Mouse (Mus musculus) c-Kit-positive CD71-positive TER-119-positive erythroid progenitor cells, embryonic 14.5 days (primary cell): ENCODE measurements around the gene Olfr957.

Source experiments
- DNase-seq: peaks from one replicate; pipeline ENCODE4 v3.0.0-alpha.2; 2013; ENCODE audit warnings: low spot score

Olfr957 gene

DNA sequence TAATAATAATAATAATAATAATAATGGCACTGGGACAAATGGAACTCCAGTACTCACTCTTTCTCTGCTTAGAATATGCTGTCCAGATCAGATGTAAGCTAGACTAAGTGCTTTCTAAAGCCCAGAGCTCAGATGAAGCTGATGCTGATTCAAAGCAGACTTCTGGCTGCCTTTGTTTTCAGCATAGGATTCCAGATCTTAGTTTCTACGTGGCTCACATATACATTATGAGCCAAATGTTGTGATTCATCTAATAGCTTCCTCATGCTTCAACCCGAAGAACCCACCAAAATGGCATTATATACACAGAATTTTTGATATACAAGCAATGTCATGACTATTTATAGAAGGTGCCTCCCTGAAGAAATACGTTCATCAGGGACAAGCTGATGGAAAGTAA, at the start of gene Olfr957:
TSS of gene Olfr957 (minus strand) at position 279 of the 400 bp plus-strand sequence.
- DNase-seq: no peak

DNA sequence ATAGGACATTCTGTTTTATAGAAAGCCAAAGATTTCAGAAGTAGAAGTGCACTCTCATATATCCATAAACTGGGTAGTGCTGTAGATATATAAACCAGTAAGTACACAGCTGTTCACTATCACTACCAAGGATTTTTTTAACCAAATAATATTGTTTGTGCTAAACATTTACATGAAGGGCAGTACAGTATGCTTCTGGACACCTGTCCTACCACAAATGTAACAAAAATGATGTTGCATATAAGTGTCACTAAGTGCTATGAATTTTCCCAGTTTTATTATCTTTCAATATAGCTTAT, 42.7 kb upstream of the Olfr957 start:
- no peak for DNase-seq

DNA sequence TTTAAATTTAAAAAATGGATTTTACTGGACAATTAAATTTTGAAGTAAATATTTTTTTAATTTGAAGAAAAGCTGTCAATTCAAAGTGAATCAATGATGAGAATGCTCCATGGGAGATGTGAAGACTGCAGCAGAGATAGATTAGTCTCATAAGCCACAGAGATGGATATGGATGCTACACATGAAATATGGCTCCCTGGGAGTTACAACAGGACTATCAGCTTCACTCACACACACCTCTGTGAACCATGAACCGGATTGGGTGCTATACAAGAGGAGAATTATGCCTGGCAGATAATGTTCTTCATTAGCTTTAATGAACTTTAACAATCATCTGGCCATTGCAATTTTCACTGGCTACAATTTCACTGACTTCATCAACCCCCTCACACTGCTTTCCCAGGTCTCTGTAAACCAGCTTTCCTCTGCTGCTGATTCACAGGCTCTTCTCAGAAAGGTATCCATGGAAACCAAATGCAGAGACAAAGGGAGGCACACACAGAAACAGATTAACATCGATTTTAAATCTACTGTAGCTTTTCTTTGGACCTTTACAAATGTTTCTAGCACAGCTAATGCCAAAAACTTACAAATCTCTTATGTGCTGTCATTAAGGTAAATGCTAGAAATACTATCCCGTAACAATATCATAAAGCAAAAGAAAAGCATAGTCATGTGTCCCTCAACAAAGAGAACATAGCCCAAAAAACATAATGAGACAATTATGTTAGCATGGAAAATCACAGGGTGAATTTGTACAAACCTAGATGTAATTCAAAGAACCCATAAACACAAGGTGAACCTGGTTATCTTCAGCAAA, 42.1 kb upstream of the Olfr957 start:
- DNase-seq: no peak

DNA sequence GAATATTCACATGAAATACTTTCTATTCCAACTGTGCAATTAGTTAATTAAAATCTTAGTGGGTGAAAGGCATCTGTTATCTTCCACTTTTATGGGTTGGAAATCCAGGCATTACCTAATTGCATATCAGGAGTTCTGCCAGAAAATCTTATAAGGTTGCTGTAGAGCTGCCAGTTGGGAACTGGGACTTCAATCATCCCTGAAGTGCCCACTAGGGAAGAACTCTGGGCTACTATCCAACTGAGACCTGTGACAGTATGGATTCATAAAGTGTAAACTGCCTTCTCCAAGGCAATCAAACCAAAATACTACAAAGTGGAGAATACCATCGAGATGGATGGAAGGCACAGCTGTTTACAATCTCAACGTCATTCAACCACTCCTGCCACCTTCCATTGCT, 38.3 kb upstream of the Olfr957 start, which contains the start of gene Olfr958:
TSS of gene Olfr958 (minus strand) at position 109 of the 400 bp plus-strand sequence.
- DNase-seq: no peak

DNA sequence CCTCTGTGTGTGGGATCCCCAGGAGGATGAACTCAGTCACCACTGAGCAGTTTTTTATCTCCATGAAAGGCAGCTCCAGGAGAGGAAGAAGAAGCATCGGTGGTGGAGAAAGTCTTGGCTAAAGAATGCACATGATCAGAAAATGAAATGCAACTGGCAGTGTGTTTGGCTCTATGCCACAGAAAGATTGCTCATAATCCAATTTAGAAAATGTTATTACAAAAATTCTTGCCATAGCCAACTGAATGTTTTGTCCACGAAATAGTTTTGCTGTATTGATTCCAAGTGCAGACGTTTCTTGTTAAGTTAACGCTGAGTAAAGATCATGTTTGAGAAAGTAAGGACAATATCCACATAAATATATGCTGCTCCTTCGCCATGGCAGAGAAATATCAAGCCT, 35.2 kb upstream of the Olfr957 start:
- DNase-seq: no peak

DNA sequence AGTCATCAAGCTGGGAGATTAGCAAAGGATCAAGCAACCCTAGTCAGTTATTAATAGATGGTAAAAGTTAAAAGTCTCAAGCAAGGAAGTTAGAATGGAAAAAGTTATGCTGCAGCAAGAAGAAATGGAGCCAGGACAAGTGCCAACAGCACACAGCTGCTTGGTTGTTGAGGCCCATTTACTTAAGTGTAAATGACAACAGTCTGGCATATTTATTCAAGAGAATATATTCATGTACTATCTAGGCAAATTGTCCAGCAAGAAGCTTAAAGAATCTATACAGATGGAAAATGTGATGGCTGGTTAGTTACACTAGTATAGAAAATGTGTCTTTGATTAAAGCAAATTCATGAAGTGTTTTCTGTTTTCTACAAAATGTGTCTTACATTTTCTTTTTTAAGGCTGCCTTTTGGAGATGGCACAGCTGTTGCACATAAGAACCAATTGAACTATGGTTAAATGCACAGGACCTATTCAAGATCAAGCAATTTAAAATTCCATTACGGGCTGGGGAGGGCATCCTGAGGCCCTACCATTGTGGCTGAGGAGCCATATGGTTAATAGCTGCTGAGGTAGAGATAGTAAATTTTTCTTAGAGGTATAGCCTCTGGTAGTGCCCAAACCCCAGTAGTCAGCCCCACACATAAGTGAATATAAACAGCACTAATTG, 8.1 kb upstream of the Olfr957 start:
- no peak for DNase-seq

DNA sequence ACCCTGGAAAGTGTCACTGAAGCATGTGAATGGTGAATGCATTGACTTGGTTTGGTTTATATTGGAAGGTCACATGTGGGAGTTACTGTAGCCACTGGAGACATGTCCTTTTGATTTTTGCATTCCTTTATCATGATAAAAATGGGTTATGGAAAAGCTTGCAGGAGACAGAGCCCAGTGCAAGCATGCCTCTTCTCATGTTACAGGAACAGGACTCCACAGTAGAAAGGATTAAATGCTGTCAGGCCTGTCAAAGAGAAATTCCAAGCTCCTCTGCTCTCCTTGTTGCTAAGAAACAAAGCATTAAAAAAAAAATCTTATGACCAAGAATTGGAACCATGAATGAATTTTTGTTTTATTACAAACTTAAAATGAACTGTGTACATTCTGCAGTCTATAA, 3.0 kb upstream of the Olfr957 start:
- DNase-seq: no peak

DNA sequence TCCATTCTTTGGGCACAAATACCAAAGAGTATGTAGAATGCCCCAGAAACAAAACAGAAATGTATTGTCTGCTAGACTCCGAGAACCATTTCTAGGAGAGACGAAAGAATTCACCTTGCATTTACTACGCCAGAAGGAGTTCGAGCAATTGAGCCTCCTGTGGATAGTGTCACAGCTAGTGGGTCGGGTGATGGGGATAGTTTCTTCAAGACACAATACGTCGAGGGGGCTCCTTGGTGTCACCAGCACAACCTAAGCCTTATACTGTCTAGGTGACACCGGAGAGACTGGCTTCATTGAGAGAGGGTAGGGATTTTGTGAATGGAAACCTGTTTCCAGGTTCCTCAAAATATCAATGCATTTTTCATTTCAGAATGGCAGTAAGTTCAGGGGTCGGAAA, 6.2 kb downstream of the Olfr957 start:
- DNase-seq: no peak

DNA sequence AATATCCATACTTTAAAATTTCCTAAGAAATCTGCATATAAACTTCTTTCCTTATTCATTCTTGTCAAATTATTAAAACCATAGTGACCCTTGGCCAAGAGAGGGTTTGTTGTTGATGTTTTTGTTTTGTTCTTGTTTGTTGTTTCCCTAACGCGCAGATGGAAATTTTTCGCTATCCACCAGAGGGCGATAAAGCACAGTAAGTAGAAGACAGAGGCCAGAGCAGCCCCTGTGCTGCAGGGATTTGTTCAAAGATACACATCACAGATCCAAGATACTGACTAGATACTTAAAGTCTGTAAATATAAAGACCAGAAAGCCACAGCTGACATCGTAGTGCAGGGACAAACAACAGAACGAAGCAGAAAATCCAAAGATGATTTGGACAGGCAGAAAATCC, 6.6 kb downstream of the Olfr957 start:
- no peak for DNase-seq

DNA sequence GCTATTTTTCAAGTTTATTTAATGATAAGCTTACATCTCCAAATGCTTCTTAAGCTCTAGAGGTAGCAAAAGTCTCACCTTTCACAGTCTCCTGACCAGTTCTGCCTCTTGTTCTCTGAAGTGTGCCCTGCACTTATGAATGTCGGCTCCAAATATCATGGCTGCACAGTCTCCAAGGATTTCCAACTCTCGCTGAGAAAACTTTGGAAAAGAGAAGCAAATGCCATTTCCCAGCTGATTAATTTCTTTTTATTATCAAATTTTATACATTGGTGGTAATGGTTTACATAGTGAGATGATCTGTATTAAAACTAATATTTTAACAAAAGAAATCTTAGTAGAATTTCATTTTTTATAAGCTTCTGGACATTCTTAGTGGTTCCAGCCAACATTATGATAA, 21.7 kb downstream of the Olfr957 start, which contains the start of gene Olfr44:
TSS of gene Olfr44 (minus strand) at position 101 of the 400 bp plus-strand sequence.
- DNase-seq: no peak

DNA sequence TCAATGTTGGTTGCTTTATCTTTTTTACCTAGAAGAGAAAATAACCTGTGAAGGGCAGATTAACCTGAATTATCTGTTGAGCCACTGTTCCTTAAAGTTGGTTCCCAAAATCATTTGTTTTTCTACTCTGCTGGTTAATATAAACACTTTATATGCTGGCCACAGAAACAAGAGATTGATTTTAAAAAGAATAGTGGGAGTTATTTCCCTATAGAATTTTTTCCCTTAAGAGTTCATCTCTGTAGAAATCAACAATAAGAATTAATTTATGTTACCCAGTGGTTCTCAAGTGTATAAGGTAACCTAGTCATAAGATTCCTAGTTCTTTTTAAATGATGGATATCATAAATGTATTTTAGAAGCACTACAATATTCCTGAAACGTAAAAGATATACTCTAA, 43.8 kb downstream of the Olfr957 start, which contains the start of gene Olfr955:
TSS of gene Olfr955 (minus strand) at position 101 of the 400 bp plus-strand sequence.
- DNase-seq: no peak
